Mouse (Mus musculus): Measurements from ENCODE around the gene Cbln3. TPM values are rescaled to one million over a fixed set of nuclear protein-coding genes. Genes with fewer than 3 reads are reported as not detected.

Gene Cbln3
- total and polyA plus RNA-seq, 2 experiments from 2014 or later: 0.68 to 0.73 TPM

DNA sequence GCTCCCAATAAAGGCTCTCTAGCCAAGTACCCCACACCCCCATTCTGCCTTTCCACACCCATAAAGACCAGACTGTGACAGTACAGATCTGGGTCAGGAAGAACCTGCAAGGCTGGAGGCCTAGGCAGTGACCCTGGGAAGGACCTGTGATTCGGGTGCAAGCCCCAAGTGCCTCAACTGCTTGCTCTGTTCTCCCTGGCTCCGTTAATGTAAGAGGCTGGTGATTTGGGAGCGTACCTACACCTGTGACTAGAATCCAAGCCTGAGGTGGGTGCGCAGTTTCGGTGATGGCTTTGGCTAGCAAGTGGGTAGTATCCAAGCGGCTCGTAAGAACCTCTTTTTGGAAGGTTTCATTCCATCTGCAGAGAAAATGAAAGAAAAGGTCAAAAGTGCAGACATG lies 14.8 kb upstream of the Cbln3 start:
- H3K9ac ChIP-seq (replicated peaks; ENCODE audit: low read depth, low read length): no peak overlapping the region
- peaks cover 6% of the 10 kb centered on the region for H3K4me1 ChIP-seq (ENCODE audit: control insufficient read depth, insufficient read depth)
- no peaks in the 10 kb centered on the region for H3K9me3 ChIP-seq (replicated peaks; ENCODE audit: control insufficient read depth, low read length)
- DNase-seq (ENCODE audit: low spot score) (no peak), ATAC-seq (ENCODE audit: insufficient read depth, low read depth) (no peak)
- no peak overlapping the region for H3K4me2 ChIP-seq (ENCODE audit: low read depth, low read length)
- WGBS: 90% methylated on average over 7 of the region's 7 CpGs
- no peak overlapping the region for H3K4me3 ChIP-seq (ENCODE audit: low read depth, low read length)
- TF ChIP-seq EP300 (IDR thresholded peaks at IDR 0.05; ENCODE audit: low read depth) (no peak), CTCF (IDR thresholded peaks at IDR 0.05; ENCODE audit: low read depth) (no peak)
- H3K36me3 ChIP-seq (replicated peaks; ENCODE audit: control insufficient read depth, insufficient read depth, low read length): peaks cover 36% of the 10 kb centered on the region
- 0 out of 2 replicates have a peak overlapping the region, but pooled peaks have one; percentile 83 for H3K27ac ChIP-seq (ENCODE audit: low read depth)
- no peaks in the 10 kb centered on the region for H3K27me3 ChIP-seq (ENCODE audit: control insufficient read depth, insufficient read depth, low read length)

DNA sequence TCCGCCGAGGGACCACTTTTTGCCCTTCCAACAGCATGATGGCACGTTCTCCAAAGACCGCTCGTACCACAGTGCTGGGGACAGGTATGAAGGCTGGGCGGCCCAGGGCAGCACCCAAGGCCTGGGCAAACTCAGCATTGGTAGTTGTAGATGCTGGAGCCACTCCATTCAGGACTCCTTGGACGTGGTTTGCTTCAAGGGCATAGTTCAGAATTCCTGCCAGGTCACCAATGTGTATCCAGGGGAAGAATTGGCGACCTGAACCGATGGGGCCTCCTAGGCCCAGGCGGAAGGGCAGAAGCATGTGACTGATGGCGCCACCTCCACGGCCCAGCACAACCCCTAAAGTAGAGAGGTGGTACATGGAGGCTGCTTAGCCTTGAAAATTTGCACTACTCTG lies 13.5 kb upstream of the Cbln3 start:
- no peak for ATAC-seq (ENCODE audit: insufficient read depth, low read depth)
- H3K27me3 ChIP-seq (ENCODE audit: control insufficient read depth, insufficient read depth, low read length): no peaks in the 10 kb centered on the region
- H3K9ac ChIP-seq (replicated peaks; ENCODE audit: low read depth, low read length): no peak overlapping the region
- H3K4me1 ChIP-seq (ENCODE audit: control insufficient read depth, insufficient read depth): peaks cover 6% of the 10 kb centered on the region
- H3K4me2 ChIP-seq (ENCODE audit: low read depth, low read length): no peak overlapping the region
- no peak overlapping the region for H3K27ac ChIP-seq (ENCODE audit: low read depth)
- no peak for DNase-seq (ENCODE audit: low spot score)
- no peak overlapping the region for H3K4me3 ChIP-seq (ENCODE audit: low read depth, low read length)
- 91% methylated on average over 12 of the region's 12 CpGs for WGBS
- peaks cover 46% of the 10 kb centered on the region for H3K36me3 ChIP-seq (replicated peaks; ENCODE audit: control insufficient read depth, insufficient read depth, low read length)
- H3K9me3 ChIP-seq (replicated peaks; ENCODE audit: control insufficient read depth, low read length): no peaks in the 10 kb centered on the region
- no peak for TF ChIP-seq CTCF (IDR thresholded peaks at IDR 0.05; ENCODE audit: low read depth)
- TF ChIP-seq EP300 (IDR thresholded peaks at IDR 0.05; ENCODE audit: low read depth): no peak

DNA sequence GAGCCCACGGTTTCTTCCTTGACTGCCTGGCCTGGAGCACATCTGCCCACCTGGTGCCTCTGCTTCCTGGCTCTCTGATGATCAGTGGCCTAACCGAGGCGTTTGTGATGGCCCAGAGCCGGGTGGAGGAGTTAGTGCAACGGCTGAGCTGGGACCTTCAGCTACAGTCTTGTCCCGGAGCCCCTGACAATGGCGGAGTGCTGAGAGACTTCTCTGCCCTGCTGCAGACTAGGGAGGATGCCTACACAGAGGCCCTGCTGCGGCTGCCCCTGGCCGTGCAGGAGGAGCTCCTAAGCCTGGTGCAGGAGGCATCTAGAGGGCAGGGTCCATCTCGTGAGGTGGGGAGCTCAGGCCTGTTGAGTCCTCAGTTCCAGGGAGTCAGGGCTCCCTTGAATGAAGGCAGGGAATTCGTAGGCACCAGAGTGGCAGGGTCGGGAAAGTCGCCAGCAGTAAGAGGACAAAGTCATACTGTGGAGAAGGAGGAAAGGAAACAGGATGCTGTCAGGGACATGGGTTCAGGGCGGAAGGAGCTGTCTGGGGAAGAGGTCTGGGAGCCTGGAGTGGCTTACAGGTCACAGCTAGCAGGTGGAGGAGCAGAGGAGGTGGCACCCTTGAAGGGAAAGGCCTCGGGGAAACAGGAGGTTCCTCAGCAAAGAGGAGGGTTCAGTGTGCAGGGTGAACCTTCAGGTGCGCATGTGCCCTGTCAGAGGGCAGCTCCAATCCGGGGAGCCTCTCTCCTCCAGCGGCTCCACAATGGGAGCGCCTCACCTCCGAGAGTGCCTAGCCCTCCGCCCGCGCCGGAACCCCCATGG lies 2.6 kb upstream of the Cbln3 start:
- peak overlapping the region; percentile 86; the same call in 1 of the 2 replicates for H3K4me2 ChIP-seq (ENCODE audit: low read depth, low read length)
- no peak overlapping the region for H3K4me3 ChIP-seq (ENCODE audit: low read depth, low read length)
- ATAC-seq (ENCODE audit: insufficient read depth, low read depth): no peak
- peaks cover 55% of the 10 kb centered on the region for H3K36me3 ChIP-seq (replicated peaks; ENCODE audit: control insufficient read depth, insufficient read depth, low read length)
- H3K27me3 ChIP-seq (ENCODE audit: control insufficient read depth, insufficient read depth, low read length): no peaks in the 10 kb centered on the region
- no peaks in the 10 kb centered on the region for H3K9me3 ChIP-seq (replicated peaks; ENCODE audit: control insufficient read depth, low read length)
- H3K27ac ChIP-seq (ENCODE audit: low read depth): no peak overlapping the region
- 0 out of 2 replicates have a peak overlapping the region, but pooled peaks have one; percentile 20 for H3K9ac ChIP-seq (replicated peaks; ENCODE audit: low read depth, low read length)
- H3K4me1 ChIP-seq (ENCODE audit: control insufficient read depth, insufficient read depth): peaks cover 13% of the 10 kb centered on the region; the same call in 1 of the 2 replicates
- no peak for DNase-seq (ENCODE audit: low spot score)
- 74% methylated on average over 24 of the region's 24 CpGs for WGBS
- TF ChIP-seq EP300 (IDR thresholded peaks at IDR 0.05; ENCODE audit: low read depth) (no peak), CTCF (IDR thresholded peaks at IDR 0.05; ENCODE audit: low read depth) (no peak)

DNA sequence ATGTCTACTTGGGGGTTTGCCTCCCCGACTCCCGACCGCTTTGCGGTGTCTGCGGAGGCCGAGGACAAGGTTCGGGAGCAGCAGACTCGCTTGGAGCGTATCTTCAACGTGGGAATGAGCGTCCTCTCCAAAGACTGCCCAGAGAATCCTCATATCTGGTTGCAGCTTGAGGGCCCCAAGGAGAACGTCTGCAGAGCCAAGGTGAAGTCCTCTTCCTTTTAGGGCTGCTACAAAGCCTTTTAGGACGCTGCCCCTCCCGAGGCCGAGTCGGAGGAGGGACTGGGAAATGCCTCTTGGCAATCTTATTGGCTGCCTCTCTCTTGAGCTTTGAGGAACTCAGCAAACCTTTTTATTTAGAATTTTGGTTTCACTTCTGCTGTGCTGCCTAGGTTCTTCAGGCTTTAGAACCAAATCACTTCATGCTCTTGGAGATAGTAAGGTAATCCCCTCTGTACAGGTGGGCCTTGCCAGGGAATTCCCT lies 1.6 kb upstream of the Cbln3 start:
- TF ChIP-seq EP300 (IDR thresholded peaks at IDR 0.05; ENCODE audit: low read depth): no peak
- TF ChIP-seq CTCF (IDR thresholded peaks at IDR 0.05; ENCODE audit: low read depth): no peak
- Histone ChIP-seq H3K27me3 (ENCODE audit: control insufficient read depth, insufficient read depth, low read length) (no peaks in the 10 kb centered on the region), H3K4me1 (ENCODE audit: control insufficient read depth, insufficient read depth) (peaks cover 13% of the 10 kb centered on the region; the same call in 1 of the 2 replicates), H3K27ac (ENCODE audit: low read depth) (peak overlapping the region; percentile 92), H3K4me3 (ENCODE audit: low read depth, low read length) (peak overlapping the region; percentile 83), H3K9me3 (replicated peaks; ENCODE audit: control insufficient read depth, low read length) (no peaks in the 10 kb centered on the region), H3K9ac (replicated peaks; ENCODE audit: low read depth, low read length) (peak overlapping the region; percentile 85), H3K4me2 (ENCODE audit: low read depth, low read length) (peak overlapping the region; percentile 86), H3K36me3 (replicated peaks; ENCODE audit: control insufficient read depth, insufficient read depth, low read length) (peaks cover 45% of the 10 kb centered on the region)
- DNase-seq (ENCODE audit: low spot score) (peak; percentile 33), ATAC-seq (ENCODE audit: insufficient read depth, low read depth) (no peak)
- 4% methylated on average over 16 of the region's 16 CpGs for WGBS

- peak overlapping the region; percentile 83 for H3K4me3 ChIP-seq (ENCODE audit: low read depth, low read length)
- H3K4me1 ChIP-seq (ENCODE audit: control insufficient read depth, insufficient read depth): peaks cover 13% of the 10 kb centered on the region; the same call in 1 of the 2 replicates
- peak; percentile 39 for DNase-seq (ENCODE audit: low spot score)
- peaks cover 39% of the 10 kb centered on the region for H3K36me3 ChIP-seq (replicated peaks; ENCODE audit: control insufficient read depth, insufficient read depth, low read length)
- H3K9me3 ChIP-seq (replicated peaks; ENCODE audit: control insufficient read depth, low read length): no peaks in the 10 kb centered on the region
- peak; percentile 19; the same call in 1 of the 2 replicates for ATAC-seq (ENCODE audit: insufficient read depth, low read depth)
- no peaks in the 10 kb centered on the region for H3K27me3 ChIP-seq (ENCODE audit: control insufficient read depth, insufficient read depth, low read length)
- H3K27ac ChIP-seq (ENCODE audit: low read depth): peak overlapping the region; percentile 92
- TF ChIP-seq EP300 (IDR thresholded peaks at IDR 0.05; ENCODE audit: low read depth) (no peak), CTCF (IDR thresholded peaks at IDR 0.05; ENCODE audit: low read depth) (no peak)
- peak overlapping the region; percentile 85 for H3K9ac ChIP-seq (replicated peaks; ENCODE audit: low read depth, low read length)
- H3K4me2 ChIP-seq (ENCODE audit: low read depth, low read length): peak overlapping the region; percentile 86
- under 1% methylated on average over 21 of the region's 30 CpGs for WGBS
Observed at GRCm38 (mm10) chr14:55885114-55885790, 1.1 kb upstream of the Cbln3 start.
